Mouse (Mus musculus): Measurements from ENCODE around the gene Gna12. TPM values are rescaled to one million over a fixed set of nuclear protein-coding genes. Genes with fewer than 3 reads are reported as not detected.

Gna12 gene
- polyA plus RNA-seq (2012; rRNA removed) = 160 and 167 TPM in 2 replicates

DNA sequence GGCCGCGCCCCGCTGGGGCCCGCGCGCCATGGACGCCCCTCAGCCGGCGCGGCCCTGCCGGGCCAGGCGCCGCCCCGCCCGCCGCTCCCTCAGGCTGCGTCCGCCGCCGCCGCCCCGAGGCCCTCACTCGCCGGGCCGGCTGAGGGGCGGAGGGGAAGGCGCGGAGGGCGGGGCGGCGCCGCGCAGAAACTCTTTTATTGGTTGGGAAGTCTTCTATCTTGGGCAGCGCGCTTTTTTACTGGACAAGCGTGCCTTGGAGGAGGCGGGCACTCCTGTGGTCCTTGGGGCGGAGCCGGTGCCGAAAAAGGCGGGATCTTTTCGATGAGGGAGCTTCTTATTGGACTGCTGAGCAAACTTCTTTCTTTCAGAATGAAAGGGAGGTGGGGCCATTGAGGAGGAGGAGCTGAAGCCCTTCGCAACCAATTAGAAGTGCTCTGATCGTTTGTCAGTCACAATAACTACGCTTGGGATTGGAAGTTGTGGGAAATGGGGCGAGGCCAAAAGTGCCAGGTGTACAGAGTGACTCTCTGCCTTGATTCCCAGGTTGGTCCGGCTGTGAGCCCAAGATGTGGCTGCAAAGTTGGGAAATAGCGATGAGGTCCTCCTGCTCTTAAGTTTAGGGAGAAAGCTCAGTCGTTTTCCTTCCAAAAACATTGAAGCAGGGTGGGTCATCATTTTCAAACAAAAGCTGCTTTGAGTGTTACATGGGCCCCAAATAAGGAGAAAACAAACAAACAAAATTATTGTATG lies at the start of gene Gna12:
TSS of gene Gna12 (minus strand) at position 118 of the 750 bp plus-strand sequence.

DNA sequence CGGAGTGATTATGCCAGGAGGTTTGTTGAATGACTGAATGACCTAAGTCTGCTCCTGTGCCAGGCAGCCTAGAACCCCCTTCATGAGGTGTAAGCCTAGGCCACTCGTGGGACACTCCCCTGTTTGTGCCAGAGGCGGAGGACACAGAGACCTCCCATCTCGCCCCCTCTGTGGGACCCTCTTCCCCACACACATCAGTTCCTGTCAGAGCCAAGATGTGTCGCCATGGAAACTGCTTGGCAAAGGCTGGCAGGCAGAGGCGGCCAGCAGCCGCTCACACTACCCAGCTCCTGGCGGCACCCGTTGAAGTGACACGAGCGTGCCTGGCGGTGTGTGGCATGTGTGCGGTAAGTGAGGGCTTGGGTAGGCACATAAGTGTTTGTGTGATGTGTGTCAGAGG lies 106.4 kb downstream of the Gna12 start, which contains the start of gene Amz1:
TSS of gene Amz1 (plus strand) at position 306 of the 400 bp plus-strand sequence.

Other genes starting within 250 kb of the Gna12 start
- 55.4 and 66.3 TPM in 2 replicates for gene Lfng, start 223.1 kb downstream of the Gna12 start, polyA plus RNA-seq (2012; rRNA removed)
- 116 and 137 TPM in 2 replicates for gene Ttyh3, start 181.4 kb downstream of the Gna12 start, polyA plus RNA-seq (2012; rRNA removed)
- gene Iqce, start 128.1 kb downstream of the Gna12 start, polyA plus RNA-seq (2012; rRNA removed) = 28.0 and 31.0 TPM in 2 replicates
- gene Brat1, start 125.4 kb downstream of the Gna12 start, polyA plus RNA-seq (2012; rRNA removed) = 47.1 and 49.3 TPM in 2 replicates
- 2.7 and 3.9 TPM in 2 replicates for gene Amz1, start 106.3 kb downstream of the Gna12 start, polyA plus RNA-seq (2012; rRNA removed)
- gene Card11, start 170.2 kb upstream of the Gna12 start, polyA plus RNA-seq (2012; rRNA removed) = 3.7 and 3.8 TPM in 2 replicates